Mouse (Mus musculus) intestine, postnatal 0 days (tissue): ENCODE measurements around the gene Ankdd1b. TPM values are rescaled to one million over a fixed set of nuclear protein-coding genes. Genes with fewer than 3 reads are reported as not detected.

Experiments
- ATAC-seq: fragments of 200-750 bp; cut with Nextera tagmentation; 2 replicates; pipeline ENCODE4 v1.8.0; 2017; ENCODE audit warnings: mild to moderate bottlenecking, moderate TSS enrichment, moderate library complexity
- H3K27ac ChIP-seq: fragments of 300-500 bp; sonication (generic); 2 replicates; pipeline ENCODE4 v1.5.1; 2014; ENCODE audit warnings: mild to moderate bottlenecking, low read depth, low read length, moderate library complexity
- H3K27me3 ChIP-seq: fragments of 300-500 bp; sonication (generic); replicated peaks from 2 replicates; pipeline ENCODE4 v1.6.1; 2014; ENCODE audit warnings: low read length, mixed read lengths; ENCODE audit not compliant: control insufficient read depth, insufficient read depth
- H3K36me3 ChIP-seq: fragments of 300-500 bp; sonication (generic); 2 replicates; pipeline ENCODE4 v1.6.1; 2014; ENCODE audit warnings: mild to moderate bottlenecking, moderate library complexity; ENCODE audit not compliant: control insufficient read depth, insufficient read depth
- H3K4me1 ChIP-seq: fragments of 300-500 bp; sonication (generic); replicated peaks from 2 replicates; pipeline ENCODE4 v1.6.1; 2014; ENCODE audit warnings: antibody characterized with exemption, low read length, mixed read lengths; ENCODE audit not compliant: control insufficient read depth, insufficient read depth
- H3K4me2 ChIP-seq: fragments of 300-500 bp; sonication (generic); replicated peaks from 2 replicates; pipeline ENCODE4 v1.6.1; 2014; ENCODE audit warnings: low read depth, mild to moderate bottlenecking, moderate library complexity
- H3K4me3 ChIP-seq: fragments of 300-500 bp; sonication (generic); 2 replicates; pipeline ENCODE4 v1.5.1; 2014; ENCODE audit warnings: low read depth, low read length
- H3K9ac ChIP-seq: fragments of 300-500 bp; sonication (generic); 2 replicates; pipeline ENCODE4 v1.6.1; 2014; ENCODE audit warnings: mild to moderate bottlenecking, low read depth, low read length
- H3K9me3 ChIP-seq: fragments of 300-500 bp; sonication (generic); 2 replicates; pipeline ENCODE4 v1.6.1; 2016; ENCODE audit warnings: mixed run types; ENCODE audit not compliant: control insufficient read depth
- CTCF ChIP-seq: sonication (generic); IDR thresholded peaks from 2 replicates; pipeline ENCODE4 v1.5.1; 2016; ENCODE audit warnings: low read depth, mild to moderate bottlenecking, control low read depth, antibody characterized with exemption, moderate library complexity
- WGBS: fragments of 180-500 bp; shearing (Covaris S2); extraction: QIAGEN DNeasy Blood & Tissue Kit; methylation state at CpG from one replicate; pipeline ENCODE4 v1.1.7; 2014; 5-methylcytosine and 5-hydroxymethylcytosine counted together
- polyA plus RNA-seq: library from polyadenylated mRNA; unstranded; fragments of >200 nt; fragmentation: Nextera tagmentation; extraction: Ambion mirVana; gene quantifications from 2 replicates; pipeline ENCODE4 v1.2.1, GENCODE M21; 2015

Ankdd1b gene
- polyA plus RNA-seq, 1 experiment from 2014 or later, result 0.25 TPM

DNA sequence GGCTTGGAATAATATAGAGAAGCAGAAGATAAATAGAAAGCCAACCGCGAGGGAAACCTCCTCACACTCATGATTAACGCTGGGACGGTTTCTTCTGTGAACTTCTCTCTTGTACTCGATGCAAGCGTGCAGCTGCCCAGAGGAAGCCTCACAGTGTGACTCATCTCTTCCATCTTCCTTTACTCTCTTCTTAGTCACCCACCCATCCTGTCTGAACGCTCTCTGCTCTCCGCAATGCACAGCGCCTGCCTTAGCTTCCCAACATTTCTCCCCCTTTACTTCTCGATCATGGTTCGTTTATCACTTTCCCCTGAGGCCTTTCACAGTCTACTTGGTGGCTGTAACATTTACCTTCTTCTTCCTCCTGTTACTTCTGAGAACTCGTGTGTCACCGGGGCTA is 39.6 kb upstream of the Ankdd1b start:
- no peak overlapping the region for H3K4me3 ChIP-seq
- ATAC-seq, result no peak
- H3K4me1 ChIP-seq, result no peaks in the 10 kb centered on the region; the same call in 1 of the 2 replicates
- H3K36me3 ChIP-seq, result peaks cover 6% of the 10 kb centered on the region
- TF ChIP-seq CTCF, result no peak
- no peak overlapping the region for H3K4me2 ChIP-seq
- no peak overlapping the region for H3K27ac ChIP-seq
- no peaks in the 10 kb centered on the region for H3K9me3 ChIP-seq
- WGBS, result 67% methylated on average over 13 of the region's 13 CpGs
- no peaks in the 10 kb centered on the region for H3K27me3 ChIP-seq
- H3K9ac ChIP-seq, result no peak overlapping the region

DNA sequence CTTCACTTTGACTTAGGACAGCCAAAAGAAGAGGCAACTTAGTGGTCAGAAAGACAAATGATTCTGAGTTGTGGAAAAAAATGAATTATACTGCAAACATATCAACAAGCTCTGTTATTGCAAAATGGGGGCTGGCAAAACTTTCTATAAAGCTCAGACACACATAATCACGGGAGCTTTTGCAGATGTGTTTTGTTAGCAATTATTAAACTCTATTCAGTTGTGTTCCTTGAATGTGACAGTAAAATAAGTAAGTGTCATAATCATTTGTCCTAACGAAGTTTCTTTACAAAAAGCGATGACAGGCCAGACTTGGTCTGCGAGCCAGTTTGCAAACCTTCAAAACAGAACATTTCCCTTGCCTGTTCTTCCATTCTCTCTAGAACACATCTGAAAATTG is 36.5 kb upstream of the Ankdd1b start:
- 74% methylated on average over 4 of the region's 4 CpGs for WGBS
- Histone ChIP-seq H3K9me3 (no peaks in the 10 kb centered on the region), H3K4me3 (no peak overlapping the region), H3K4me2 (no peak overlapping the region), H3K36me3 (peaks cover 8% of the 10 kb centered on the region), H3K9ac (no peak overlapping the region), H3K27ac (no peak overlapping the region), H3K27me3 (no peaks in the 10 kb centered on the region), H3K4me1 (no peaks in the 10 kb centered on the region; the same call in 1 of the 2 replicates)
- ATAC-seq, result no peak
- no peak for TF ChIP-seq CTCF

DNA sequence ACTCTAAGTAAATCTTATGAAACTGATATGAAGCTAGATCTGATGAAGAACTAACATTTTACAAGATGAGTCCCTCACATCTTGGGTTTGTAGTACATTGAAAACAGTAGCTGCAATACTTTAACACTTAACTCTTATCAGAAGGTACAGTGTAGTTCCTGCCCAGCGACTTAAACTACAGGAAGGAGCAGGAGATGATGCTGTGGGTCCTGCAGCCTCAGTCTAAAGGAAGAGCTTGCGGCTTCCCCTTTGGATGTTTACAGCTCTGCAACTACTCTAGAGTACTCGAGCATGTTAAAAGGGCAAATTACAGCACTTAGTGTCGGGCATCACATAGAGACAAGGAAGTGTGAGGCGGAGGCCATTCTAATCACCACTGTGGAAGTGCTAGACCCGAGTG is 35.3 kb upstream of the Ankdd1b start:
- 71% methylated on average over 6 of the region's 6 CpGs for WGBS
- Histone ChIP-seq H3K4me1 (no peaks in the 10 kb centered on the region; the same call in 1 of the 2 replicates), H3K36me3 (peaks cover 8% of the 10 kb centered on the region), H3K9ac (no peak overlapping the region), H3K4me3 (no peak overlapping the region), H3K9me3 (no peaks in the 10 kb centered on the region), H3K27ac (no peak overlapping the region), H3K27me3 (no peaks in the 10 kb centered on the region), H3K4me2 (no peak overlapping the region)
- no peak for TF ChIP-seq CTCF
- no peak for ATAC-seq

DNA sequence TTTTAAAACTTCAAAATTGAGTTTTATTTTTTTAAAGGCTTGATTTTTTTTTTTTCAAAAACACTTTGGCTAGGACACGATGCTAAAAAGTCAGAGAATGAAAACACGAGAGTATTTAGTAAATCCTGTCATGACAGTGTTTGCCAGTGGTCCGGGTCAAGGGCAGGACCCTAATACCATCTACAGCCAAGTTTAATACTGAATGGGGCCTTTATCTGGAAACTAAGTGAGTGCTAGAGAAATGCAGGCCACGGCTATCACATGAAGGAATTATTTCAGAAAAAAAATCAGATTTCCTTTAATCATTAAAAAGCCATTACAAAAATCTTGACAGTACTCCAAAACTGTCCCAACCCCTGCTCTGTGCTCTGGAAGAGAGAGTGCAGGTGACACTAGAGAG is 34.7 kb upstream of the Ankdd1b start:
- Histone ChIP-seq H3K27ac (no peak overlapping the region), H3K27me3 (no peaks in the 10 kb centered on the region), H3K4me3 (no peak overlapping the region), H3K4me1 (no peaks in the 10 kb centered on the region), H3K36me3 (peaks cover 12% of the 10 kb centered on the region), H3K4me2 (no peak overlapping the region), H3K9ac (no peak overlapping the region), H3K9me3 (no peaks in the 10 kb centered on the region)
- no peak for ATAC-seq
- WGBS, result 85% methylated on average over 4 of the region's 4 CpGs
- no peak for TF ChIP-seq CTCF

DNA sequence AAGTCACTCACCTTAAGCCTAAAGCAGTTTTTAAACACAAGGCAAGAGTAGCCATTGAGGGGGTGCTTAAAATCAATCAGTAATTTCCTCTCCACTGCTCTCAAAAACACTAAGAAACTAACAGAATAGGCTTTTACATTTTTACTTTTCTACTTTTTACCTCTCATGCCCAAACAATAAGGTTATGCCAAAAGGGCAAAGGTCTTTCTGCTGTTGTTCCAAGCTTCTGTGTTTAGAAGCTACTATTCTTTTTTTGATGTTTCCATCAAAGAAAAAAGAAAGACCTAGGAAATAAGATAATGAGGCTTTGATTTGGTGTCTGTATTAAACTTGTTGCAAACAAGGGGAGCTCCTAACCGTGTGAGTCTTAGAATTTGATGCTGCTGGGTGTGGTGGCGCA is 28.9 kb upstream of the Ankdd1b start:
- H3K36me3 ChIP-seq, result peaks cover 10% of the 10 kb centered on the region; the same call in 1 of the 2 replicates
- ATAC-seq, result no peak
- no peaks in the 10 kb centered on the region for H3K27me3 ChIP-seq
- no peaks in the 10 kb centered on the region for H3K4me1 ChIP-seq
- no peak overlapping the region for H3K4me3 ChIP-seq
- H3K9ac ChIP-seq, result no peak overlapping the region
- no peaks in the 10 kb centered on the region for H3K9me3 ChIP-seq
- WGBS, result 88% methylated on average over 2 of the region's 2 CpGs
- H3K27ac ChIP-seq, result no peak overlapping the region
- H3K4me2 ChIP-seq, result no peak overlapping the region
- TF ChIP-seq CTCF, result no peak

DNA sequence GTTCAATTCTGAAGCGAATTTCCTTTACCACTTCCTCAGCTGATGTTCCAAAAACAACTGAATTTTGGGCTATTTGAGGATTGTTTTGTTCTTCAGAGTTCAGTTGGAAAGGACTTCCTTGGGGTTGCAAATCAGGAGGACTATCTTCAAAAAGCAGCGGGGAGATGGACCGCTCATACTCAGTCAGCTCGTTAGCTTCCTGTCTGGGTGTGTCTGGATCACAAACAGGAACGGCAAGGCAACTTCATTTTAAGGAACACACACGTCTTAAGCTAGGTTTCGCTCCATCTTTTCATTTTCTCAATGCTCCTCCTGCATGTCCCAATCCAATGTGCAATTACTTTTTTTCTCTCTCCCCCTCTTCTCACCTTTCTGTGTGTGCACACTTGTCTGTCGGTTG is 25.6 kb upstream of the Ankdd1b start:
- Histone ChIP-seq H3K36me3 (peaks cover 16% of the 10 kb centered on the region; the same call in 1 of the 2 replicates), H3K27me3 (no peaks in the 10 kb centered on the region), H3K9me3 (no peaks in the 10 kb centered on the region), H3K4me3 (no peak overlapping the region), H3K4me1 (no peaks in the 10 kb centered on the region), H3K9ac (no peak overlapping the region), H3K27ac (no peak overlapping the region), H3K4me2 (no peak overlapping the region)
- TF ChIP-seq CTCF, result no peak
- no peak for ATAC-seq
- 85% methylated on average over 8 of the region's 8 CpGs for WGBS

DNA sequence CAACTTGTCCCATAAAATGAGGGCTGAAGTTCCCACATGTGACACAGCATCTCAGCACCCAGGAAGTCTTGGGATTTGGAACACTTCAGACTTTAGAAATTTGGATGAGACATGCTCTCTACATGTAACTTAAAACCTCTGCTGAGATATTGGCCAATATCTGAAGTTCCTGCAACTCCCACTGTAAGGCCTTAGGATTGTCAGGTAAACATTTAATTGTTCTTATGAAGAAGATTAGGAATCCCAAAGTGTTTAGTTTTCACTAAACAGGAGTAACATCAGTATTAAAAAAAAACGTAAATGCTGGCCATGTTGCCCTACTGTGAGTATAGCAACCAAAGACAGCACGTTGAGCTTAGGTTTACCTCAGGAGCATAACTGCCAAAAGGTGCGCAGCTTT is 19.4 kb upstream of the Ankdd1b start, which contains the start of gene Gm17622:
Gm17622 (plus strand) TSS at position 301 of the 400 bp plus-strand sequence.
- H3K4me2 ChIP-seq, result no peak within 1 kb of the TSS
- H3K9me3 ChIP-seq, result no peaks in the 10 kb centered on the region
- H3K4me1 ChIP-seq, result no peaks in the 10 kb centered on the region
- no peak within 1 kb of the TSS for H3K27ac ChIP-seq
- 95% methylated on average over 3 of the region's 3 CpGs for WGBS
- ATAC-seq, result no peak
- peaks cover 28% of the 10 kb centered on the region for H3K36me3 ChIP-seq
- no peak for TF ChIP-seq CTCF
- no peak within 1 kb of the TSS for H3K4me3 ChIP-seq
- no peaks in the 10 kb centered on the region for H3K27me3 ChIP-seq
- no peak within 1 kb of the TSS for H3K9ac ChIP-seq
